Mouse (Mus musculus): ENCODE data around the gene Mthfd2. TPM values are rescaled to one million over a fixed set of nuclear protein-coding genes. Genes with fewer than 3 reads are reported as not detected.
"Not testable (repeated sequence)": the region's sequence is repeated elsewhere in the genome, so short reads cannot be mapped to it uniquely, and the experiment has no call there.

The Mthfd2 gene
- polyA plus RNA-seq, 1 experiment from 2014 or later, result 34.3 TPM

DNA sequence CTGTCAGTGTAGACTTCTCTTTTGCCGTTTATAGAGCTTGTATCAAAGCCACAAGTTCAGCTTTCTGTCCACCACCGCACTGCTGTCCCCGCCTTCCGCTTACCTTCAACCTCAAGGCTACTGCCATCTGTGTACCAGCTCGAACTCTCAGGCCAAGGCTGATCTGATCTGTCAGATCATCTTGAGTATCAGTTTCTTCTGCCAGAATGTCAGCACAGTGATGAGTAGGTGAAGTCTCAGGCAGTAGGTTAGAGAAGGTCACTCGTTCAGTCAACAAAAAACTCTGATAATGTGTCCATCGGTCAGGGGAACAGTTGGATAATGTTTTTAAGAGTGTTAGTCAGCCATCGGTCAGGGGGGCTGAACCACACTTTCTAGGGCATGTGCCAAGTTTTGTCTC lies 19.6 kb upstream of the Mthfd2 start:
- not testable (repeated sequence) for ATAC-seq; H3K36me3 ChIP-seq (ENCODE audit: control insufficient read depth, insufficient read depth, low read length)

DNA sequence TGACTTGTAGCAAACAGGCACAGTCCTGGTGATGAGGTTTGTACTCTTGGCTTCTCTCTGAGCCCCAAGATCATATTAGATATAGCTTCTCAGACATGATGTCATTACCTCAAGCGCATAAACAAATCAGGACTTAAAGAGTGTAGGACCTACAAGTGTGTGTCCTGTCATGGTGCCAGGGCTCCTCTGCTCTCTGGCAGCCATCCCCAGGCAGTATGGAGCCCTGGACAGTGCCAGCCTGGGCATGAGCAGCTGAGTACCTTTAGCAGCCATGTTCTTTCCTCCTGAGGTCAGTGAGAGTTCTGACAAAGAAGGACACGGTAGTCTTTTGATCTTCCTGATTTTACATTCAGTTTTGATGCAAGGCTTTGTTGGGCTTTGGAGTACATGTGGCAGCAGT lies 17.2 kb upstream of the Mthfd2 start:
- Histone ChIP-seq H3K36me3 (ENCODE audit: control insufficient read depth, insufficient read depth, low read length) (peaks cover 14% of the 10 kb centered on the region), H3K4me1 (ENCODE audit: control insufficient read depth, insufficient read depth, low read depth, low read length) (no peaks in the 10 kb centered on the region), H3K27me3 (replicated peaks; ENCODE audit: control insufficient read depth, insufficient read depth, low read length) (no peaks in the 10 kb centered on the region), H3K4me3 (ENCODE audit: low read length) (no peak overlapping the region), H3K9ac (ENCODE audit: low read depth, low read length) (no peak overlapping the region), H3K27ac (ENCODE audit: low read depth, low read length) (no peak overlapping the region), H3K4me2 (ENCODE audit: low read length) (no peak overlapping the region), H3K9me3 (ENCODE audit: control insufficient read depth, low read length) (no peaks in the 10 kb centered on the region)
- 84% methylated on average over 2 of the region's 2 CpGs for WGBS
- ATAC-seq, result no peak

More for the DNA sequence above, 19.6 kb upstream of the Mthfd2 start:
- not testable (repeated sequence) for H3K27me3 ChIP-seq (replicated peaks; ENCODE audit: control insufficient read depth, insufficient read depth, low read length); H3K9ac ChIP-seq (ENCODE audit: low read depth, low read length); H3K27ac ChIP-seq (ENCODE audit: low read depth, low read length); H3K4me3 ChIP-seq (ENCODE audit: low read length); H3K4me2 ChIP-seq (ENCODE audit: low read length); H3K9me3 ChIP-seq (ENCODE audit: control insufficient read depth, low read length); H3K4me1 ChIP-seq (ENCODE audit: control insufficient read depth, insufficient read depth, low read depth, low read length)
- WGBS, result 94% methylated on average over 8 of the region's 8 CpGs

DNA sequence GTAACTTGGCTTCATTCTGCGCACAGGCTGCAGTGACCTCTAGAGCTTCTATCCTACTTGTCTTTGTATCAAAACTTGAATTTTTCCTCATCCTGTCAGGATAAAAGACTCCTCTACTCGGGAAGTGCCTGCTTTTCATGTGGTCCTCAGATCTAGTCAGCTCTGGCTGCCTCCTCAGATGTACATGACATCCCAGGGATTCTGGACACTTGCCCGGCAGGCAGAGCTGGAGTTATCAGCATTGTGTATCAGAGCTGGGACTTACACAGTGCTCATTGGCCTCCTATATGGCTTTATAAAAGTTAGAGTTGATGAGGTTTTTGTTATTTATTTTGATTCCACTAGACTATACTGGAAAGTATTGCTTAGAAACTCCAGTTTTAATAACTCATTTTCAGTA lies 15.7 kb upstream of the Mthfd2 start:
- Histone ChIP-seq H3K27ac (ENCODE audit: low read depth, low read length) (no peak overlapping the region), H3K9ac (ENCODE audit: low read depth, low read length) (no peak overlapping the region), H3K4me2 (ENCODE audit: low read length) (no peak overlapping the region), H3K36me3 (ENCODE audit: control insufficient read depth, insufficient read depth, low read length) (peaks cover 15% of the 10 kb centered on the region), H3K4me3 (ENCODE audit: low read length) (no peak overlapping the region), H3K27me3 (replicated peaks; ENCODE audit: control insufficient read depth, insufficient read depth, low read length) (no peaks in the 10 kb centered on the region), H3K4me1 (ENCODE audit: control insufficient read depth, insufficient read depth, low read depth, low read length) (no peaks in the 10 kb centered on the region), H3K9me3 (ENCODE audit: control insufficient read depth, low read length) (no peaks in the 10 kb centered on the region)
- no peak for ATAC-seq
- WGBS, result 79% methylated on average over 3 of the region's 3 CpGs

DNA sequence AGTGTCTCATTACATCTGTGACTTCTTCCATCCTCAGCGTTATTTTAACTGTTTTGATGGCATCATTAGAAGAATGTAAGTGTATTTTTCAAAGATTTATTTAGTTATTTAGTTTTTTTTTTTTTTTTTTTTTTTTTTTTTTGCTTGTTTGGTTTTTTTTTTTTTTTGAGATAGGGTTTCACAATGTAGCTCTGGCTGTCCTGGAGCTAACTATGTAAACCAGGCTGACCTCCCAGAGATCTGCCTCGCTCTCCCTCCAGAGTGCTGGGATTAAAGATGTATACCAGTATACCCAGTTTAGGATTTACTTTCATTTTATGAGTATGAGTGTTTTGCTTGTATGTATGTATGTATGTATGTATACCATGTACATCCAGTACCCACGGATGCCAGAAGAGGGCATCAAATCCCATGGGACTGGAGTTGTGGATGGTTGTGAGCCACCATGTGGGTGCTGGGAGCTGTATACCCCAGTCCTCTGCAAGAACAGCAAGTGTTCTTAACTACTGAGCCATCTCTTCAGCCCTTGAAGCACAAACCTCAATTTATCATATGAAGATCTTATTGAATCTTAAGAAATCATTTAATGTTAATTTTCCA lies 2.0 kb upstream of the Mthfd2 start:
- H3K36me3 ChIP-seq (ENCODE audit: control insufficient read depth, insufficient read depth, low read length), result peaks cover 20% of the 10 kb centered on the region
- H3K4me2 ChIP-seq (ENCODE audit: low read length), result no peak overlapping the region

DNA sequence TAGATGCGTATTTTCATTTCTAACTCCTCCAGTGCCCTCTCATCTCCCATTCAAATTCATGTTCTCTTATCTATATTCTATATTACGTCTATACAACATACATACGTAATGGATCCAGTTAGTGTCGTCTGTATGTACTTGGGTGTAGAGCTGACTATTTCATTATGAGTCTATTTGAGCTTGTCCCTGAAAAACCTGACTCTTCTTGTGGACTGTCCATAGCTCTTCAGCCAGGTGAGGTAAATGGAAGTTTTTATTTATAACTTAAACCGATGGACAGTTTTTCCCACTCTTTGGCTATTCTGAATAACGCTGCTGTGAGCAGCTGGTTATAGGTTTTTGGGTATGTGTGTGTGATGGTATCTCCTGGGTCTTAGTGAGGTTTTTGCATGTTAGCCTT lies 1.1 kb upstream of the Mthfd2 start:
- peak overlapping the region; percentile 96 for H3K4me3 ChIP-seq (ENCODE audit: low read length)
- 67% methylated on average over 6 of the region's 6 CpGs for WGBS
- H3K27ac ChIP-seq (ENCODE audit: low read depth, low read length), result no peak overlapping the region
- peaks cover 14% of the 10 kb centered on the region for H3K36me3 ChIP-seq (ENCODE audit: control insufficient read depth, insufficient read depth, low read length)
- H3K9ac ChIP-seq (ENCODE audit: low read depth, low read length), result no peak overlapping the region
- H3K27me3 ChIP-seq (replicated peaks; ENCODE audit: control insufficient read depth, insufficient read depth, low read length), result no peaks in the 10 kb centered on the region
- ATAC-seq, result no peak
- peak overlapping the region; percentile 79 for H3K4me2 ChIP-seq (ENCODE audit: low read length)
- H3K4me1 ChIP-seq (ENCODE audit: control insufficient read depth, insufficient read depth, low read depth, low read length), result peaks cover 11% of the 10 kb centered on the region
- no peaks in the 10 kb centered on the region for H3K9me3 ChIP-seq (ENCODE audit: control insufficient read depth, low read length)

More for the DNA sequence above, 2.0 kb upstream of the Mthfd2 start:
- Histone ChIP-seq H3K27me3 (replicated peaks; ENCODE audit: control insufficient read depth, insufficient read depth, low read length) (no peaks in the 10 kb centered on the region), H3K4me1 (ENCODE audit: control insufficient read depth, insufficient read depth, low read depth, low read length) (peaks cover 11% of the 10 kb centered on the region), H3K9me3 (ENCODE audit: control insufficient read depth, low read length) (no peaks in the 10 kb centered on the region), H3K27ac (ENCODE audit: low read depth, low read length) (no peak overlapping the region), H3K9ac (ENCODE audit: low read depth, low read length) (no peak overlapping the region), H3K4me3 (ENCODE audit: low read length) (no peak overlapping the region)
- WGBS, result 77% methylated on average over 3 of the region's 3 CpGs
- no peak for ATAC-seq

DNA sequence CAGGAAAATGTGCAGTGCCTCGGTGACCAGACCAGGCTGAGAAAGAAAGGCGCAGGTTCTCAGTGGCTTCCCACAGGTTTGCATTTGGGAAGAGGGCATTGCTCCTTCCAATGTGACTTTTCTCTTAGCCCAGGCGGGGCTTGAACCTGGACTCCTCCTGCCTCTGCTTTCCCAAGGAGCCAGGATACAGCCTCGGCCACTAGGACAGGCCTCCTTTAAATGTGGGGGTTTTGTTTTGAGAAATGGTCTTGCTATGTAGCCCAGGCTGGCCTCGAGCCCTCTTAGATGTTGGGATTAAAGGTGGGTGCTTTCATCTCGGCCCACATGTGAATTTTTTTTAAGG lies 657 bp upstream of the Mthfd2 start:
- H3K27me3 ChIP-seq (replicated peaks; ENCODE audit: control insufficient read depth, insufficient read depth, low read length), result no peaks in the 10 kb centered on the region

DNA sequence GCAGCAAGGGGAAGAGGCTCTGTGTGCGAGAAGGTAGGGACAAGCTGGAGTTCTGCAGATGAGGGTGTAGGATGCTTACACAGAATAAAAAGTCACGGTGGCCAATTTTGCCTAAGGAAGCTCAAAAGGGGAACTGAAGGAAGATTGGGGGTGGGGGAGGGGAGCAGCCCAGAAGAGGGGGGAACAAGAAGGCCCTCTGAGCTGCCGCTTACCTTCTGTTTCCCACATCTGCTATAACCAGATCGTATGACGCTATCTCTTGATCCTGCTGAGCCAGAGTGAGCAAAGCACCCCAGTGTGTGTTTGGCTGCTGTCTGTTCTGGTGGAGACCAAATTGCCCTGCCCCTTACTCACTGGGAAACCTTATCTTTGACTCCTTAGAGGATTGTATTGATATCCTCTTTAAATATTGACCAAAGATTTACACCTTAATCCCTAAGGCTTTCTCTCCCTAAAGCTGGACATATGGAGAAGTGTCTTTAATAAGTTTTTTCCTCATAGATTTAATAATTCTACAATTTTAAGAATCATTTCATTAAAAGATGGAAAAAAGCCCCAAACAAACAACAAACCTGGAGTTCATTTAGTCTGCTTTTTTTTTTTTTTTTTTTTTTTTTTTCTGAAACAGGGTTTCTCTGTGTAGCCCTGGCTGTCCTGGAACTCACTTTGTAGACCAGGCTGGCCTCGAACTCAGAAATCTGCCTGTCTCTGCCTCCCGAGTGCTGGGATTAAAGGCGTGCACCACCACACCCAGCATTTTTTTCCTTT lies 1.9 kb downstream of the Mthfd2 start:
- no peak overlapping the region for H3K9ac ChIP-seq (ENCODE audit: low read depth, low read length)
- 75% methylated on average over 8 of the region's 8 CpGs for WGBS
- peaks cover 11% of the 10 kb centered on the region for H3K4me1 ChIP-seq (ENCODE audit: control insufficient read depth, insufficient read depth, low read depth, low read length)
- no peaks in the 10 kb centered on the region for H3K36me3 ChIP-seq (ENCODE audit: control insufficient read depth, insufficient read depth, low read length)
- no peak overlapping the region for H3K4me2 ChIP-seq (ENCODE audit: low read length)
- no peak for ATAC-seq
- H3K9me3 ChIP-seq (ENCODE audit: control insufficient read depth, low read length), result no peaks in the 10 kb centered on the region
- no peak overlapping the region for H3K27ac ChIP-seq (ENCODE audit: low read depth, low read length)
- no peak overlapping the region for H3K4me3 ChIP-seq (ENCODE audit: low read length)
- H3K27me3 ChIP-seq (replicated peaks; ENCODE audit: control insufficient read depth, insufficient read depth, low read length), result no peaks in the 10 kb centered on the region

More for the DNA sequence above, 657 bp upstream of the Mthfd2 start:
- no peak for ATAC-seq
- H3K9ac ChIP-seq (ENCODE audit: low read depth, low read length), result peak overlapping the region; percentile 97
- peaks cover 11% of the 10 kb centered on the region for H3K4me1 ChIP-seq (ENCODE audit: control insufficient read depth, insufficient read depth, low read depth, low read length)
- peak overlapping the region; percentile 79 for H3K4me2 ChIP-seq (ENCODE audit: low read length)
- H3K27ac ChIP-seq (ENCODE audit: low read depth, low read length), result peak overlapping the region; percentile 93
- H3K9me3 ChIP-seq (ENCODE audit: control insufficient read depth, low read length), result no peaks in the 10 kb centered on the region
- WGBS, result 9% methylated on average over 6 of the region's 6 CpGs
- H3K36me3 ChIP-seq (ENCODE audit: control insufficient read depth, insufficient read depth, low read length), result peaks cover 10% of the 10 kb centered on the region
- H3K4me3 ChIP-seq (ENCODE audit: low read length), result peak overlapping the region; percentile 96

DNA sequence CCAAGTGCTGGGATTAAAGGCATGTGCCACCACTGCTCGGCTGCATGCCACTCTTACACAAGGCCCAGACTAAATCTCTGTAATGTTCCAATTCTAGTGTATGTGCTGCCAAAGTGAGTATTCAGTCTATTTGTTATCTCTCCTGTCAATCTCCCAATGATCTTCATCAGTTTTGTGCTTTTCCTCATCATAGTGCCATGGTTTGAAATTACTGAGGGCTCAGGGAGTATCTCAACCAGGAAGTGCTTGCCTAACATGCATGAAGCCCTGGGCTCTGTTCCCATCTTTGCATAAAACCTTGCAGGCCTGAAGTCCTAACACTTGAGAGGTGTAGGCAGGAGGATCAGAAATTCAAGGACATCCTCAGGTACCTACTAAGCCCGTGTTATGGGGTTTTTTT lies 2.9 kb downstream of the Mthfd2 start:
- H3K9me3 ChIP-seq (ENCODE audit: control insufficient read depth, low read length), result no peaks in the 10 kb centered on the region
- H3K4me3 ChIP-seq (ENCODE audit: low read length), result no peak overlapping the region
- 71% methylated on average over 2 of the region's 2 CpGs for WGBS
- no peak for ATAC-seq
- no peaks in the 10 kb centered on the region for H3K27me3 ChIP-seq (replicated peaks; ENCODE audit: control insufficient read depth, insufficient read depth, low read length)
- no peak overlapping the region for H3K4me2 ChIP-seq (ENCODE audit: low read length)
- H3K36me3 ChIP-seq (ENCODE audit: control insufficient read depth, insufficient read depth, low read length), result no peaks in the 10 kb centered on the region
- H3K9ac ChIP-seq (ENCODE audit: low read depth, low read length), result no peak overlapping the region
- peaks cover 10% of the 10 kb centered on the region for H3K4me1 ChIP-seq (ENCODE audit: control insufficient read depth, insufficient read depth, low read depth, low read length)
- no peak overlapping the region for H3K27ac ChIP-seq (ENCODE audit: low read depth, low read length)

DNA sequence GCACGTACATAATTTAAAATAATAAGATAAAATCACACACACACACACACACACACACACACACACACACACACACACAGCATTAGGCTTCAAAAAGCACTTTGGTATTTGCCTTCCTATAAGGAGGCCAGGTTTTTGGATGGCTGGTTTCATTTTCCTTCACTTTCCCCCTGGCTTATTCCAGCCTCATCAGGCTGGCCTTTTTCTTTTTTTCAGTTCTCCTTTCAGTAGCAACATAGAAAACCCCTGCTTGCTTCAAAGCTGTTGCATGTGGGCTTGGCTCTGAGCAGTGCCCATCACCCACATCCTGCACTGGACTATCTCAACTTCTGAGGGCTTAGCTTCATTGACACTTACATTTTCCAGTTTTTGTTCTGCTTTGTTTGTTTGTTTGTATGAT lies 3.8 kb downstream of the Mthfd2 start:
- 50% methylated on average over 1 of the region's 1 CpGs for WGBS
- no peak overlapping the region for H3K4me2 ChIP-seq (ENCODE audit: low read length)
- no peaks in the 10 kb centered on the region for H3K27me3 ChIP-seq (replicated peaks; ENCODE audit: control insufficient read depth, insufficient read depth, low read length)
- ATAC-seq, result no peak
- H3K4me3 ChIP-seq (ENCODE audit: low read length), result no peak overlapping the region
- H3K9me3 ChIP-seq (ENCODE audit: control insufficient read depth, low read length), result no peaks in the 10 kb centered on the region
- peaks cover 6% of the 10 kb centered on the region for H3K4me1 ChIP-seq (ENCODE audit: control insufficient read depth, insufficient read depth, low read depth, low read length)
- H3K9ac ChIP-seq (ENCODE audit: low read depth, low read length), result no peak overlapping the region
- no peaks in the 10 kb centered on the region for H3K36me3 ChIP-seq (ENCODE audit: control insufficient read depth, insufficient read depth, low read length)
- H3K27ac ChIP-seq (ENCODE audit: low read depth, low read length), result no peak overlapping the region

All from hindbrain, embryonic 16.5 days (tissue).